8 mouse cellular contexts compared by ENCODE assay signal in the genomic region with DNA sequence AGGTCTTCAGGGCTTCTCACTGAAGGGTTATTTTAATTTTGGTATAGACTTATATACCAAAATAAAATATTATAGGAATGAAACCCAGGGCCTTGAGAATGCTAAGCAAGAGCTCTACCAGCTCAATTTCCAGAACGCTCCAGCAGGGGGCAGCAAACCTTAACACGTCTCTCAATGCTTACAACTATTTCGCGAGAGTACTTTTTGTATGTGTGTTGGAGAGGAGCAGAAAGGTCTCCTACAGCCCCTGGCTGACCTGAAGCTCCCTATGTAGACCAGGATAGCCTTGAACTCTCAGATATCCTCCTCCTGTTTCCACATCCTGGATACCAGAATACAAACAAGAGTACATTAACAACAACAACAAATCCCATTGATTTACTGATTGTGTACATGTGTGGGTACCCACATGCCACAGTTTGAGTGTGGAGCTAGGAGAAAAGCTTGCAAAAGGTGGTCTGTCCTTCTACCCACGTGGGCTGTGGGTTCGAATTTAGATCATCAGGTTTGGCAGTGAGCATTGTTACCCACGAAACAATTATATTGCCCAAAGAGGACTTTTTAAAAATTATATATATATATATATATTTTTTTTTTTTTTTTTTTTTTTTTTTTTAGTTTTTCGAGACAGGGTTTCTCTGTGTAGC. TPM values are rescaled to one million over a fixed set of nuclear protein-coding genes. Genes with fewer than 3 reads are reported as not detected.
DNase-seq lines count a peak whose midpoint lies in the region; ATAC-seq and TF ChIP-seq lines count a peak whose summit lies in the region.

No protein-coding gene starts in this region.

- peak; percentile 70 for TF ChIP-seq CTCF in kidney, adult 2 months (conservative IDR thresholded peaks at IDR 0.05; ENCODE audit: insufficient read depth, insufficient read length, low read depth, low read length)

- no peaks in the 10 kb centered on the region for H3K27me3 ChIP-seq in kidney, adult 2 months (replicated peaks; ENCODE audit: control insufficient read depth, insufficient read depth, low read length)
- no peaks in the 10 kb centered on the region for H3K27me3 ChIP-seq in kidney, embryonic 14.5 days (ENCODE audit: control insufficient read depth, insufficient read depth, low read length)
- H3K27me3 ChIP-seq in limb, embryonic 14.5 days (ENCODE audit: control insufficient read depth, insufficient read depth, low read length) = no peaks in the 10 kb centered on the region

- H3K4me2 ChIP-seq in kidney, embryonic 14.5 days (replicated peaks; ENCODE audit: low read depth, low read length) = no peak overlapping the region
- H3K4me2 ChIP-seq in limb, embryonic 14.5 days (replicated peaks; ENCODE audit: low read depth, low read length, severe bottlenecking) = no peak overlapping the region

- H3K4me1 ChIP-seq in kidney, adult 2 months (ENCODE audit: control insufficient read depth, insufficient read depth, low read length) = peaks cover 3% of the 10 kb centered on the region; the same call in 1 of the 2 replicates
- H3K4me1 ChIP-seq in kidney, embryonic 14.5 days (ENCODE audit: control insufficient read depth, insufficient read depth, low read length) = peaks cover 6% of the 10 kb centered on the region
- no peaks in the 10 kb centered on the region for H3K4me1 ChIP-seq in limb, embryonic 14.5 days (ENCODE audit: control insufficient read depth, insufficient read depth, low read length)

- H3K4me3 ChIP-seq in kidney, adult 2 months (ENCODE audit: insufficient read depth, low read depth, low read length) = no peak overlapping the region
- H3K4me3 ChIP-seq in kidney, embryonic 14.5 days (ENCODE audit: low read length) = no peak overlapping the region
- no peak overlapping the region for H3K4me3 ChIP-seq in limb, embryonic 14.5 days (replicated peaks; ENCODE audit: low read length)

- H3K27ac ChIP-seq in kidney, adult 2 months (ENCODE audit: insufficient read depth, low read depth, low read length) = no peak overlapping the region
- H3K27ac ChIP-seq in kidney, embryonic 14.5 days (ENCODE audit: low read depth, low read length) = no peak overlapping the region
- H3K27ac ChIP-seq in limb, embryonic 14.5 days (replicated peaks; ENCODE audit: low read depth, low read length) = no peak overlapping the region

- peak; percentile 83 for DNase-seq in kidney, adult 2 months
- peak; percentile 81 to 85 for DNase-seq in adrenal gland, adult 18-20 months (ENCODE audit: low spot score in 2 of 2)
- peak; percentile 81 for DNase-seq in embryo, embryonic 10 days (ENCODE audit: low spot score)
- peak; percentile 94 for DNase-seq in induced T-regulatory cell, adult 2 months (ENCODE audit: low read depth)
- DNase-seq in limb, embryonic 14.5 days (ENCODE audit: low spot score) = peak; percentile 91
- peak; percentile 94 for DNase-seq in retina, embryonic 14.5 days (ENCODE audit: low spot score)
- DNase-seq in urinary bladder, adult 2 months (ENCODE audit: low spot score) = peak; percentile 60

- ATAC-seq in kidney, embryonic 14.5 days (ENCODE audit: low FRiP score, low TSS enrichment) = no peak
- ATAC-seq in limb, embryonic 14.5 days (ENCODE audit: low FRiP score, low read depth) = no peak

- H3K9ac ChIP-seq in kidney, embryonic 14.5 days (ENCODE audit: low read depth, low read length) = no peak overlapping the region
- H3K9ac ChIP-seq in limb, embryonic 14.5 days (ENCODE audit: low read depth, low read length, severe bottlenecking) = no peak overlapping the region

- no peaks in the 10 kb centered on the region for H3K36me3 ChIP-seq in kidney, adult 2 months (ENCODE audit: control insufficient read depth, insufficient read depth, low read length)
- no peaks in the 10 kb centered on the region for H3K36me3 ChIP-seq in kidney, embryonic 14.5 days (ENCODE audit: control insufficient read depth, insufficient read depth, low read length)
- H3K36me3 ChIP-seq in limb, embryonic 14.5 days (ENCODE audit: control insufficient read depth, insufficient read depth, low read length) = no peaks in the 10 kb centered on the region

- no peak for TF ChIP-seq POLR2A in kidney, adult 2 months (IDR thresholded peaks at IDR 0.05; ENCODE audit: low read depth, low read length)
- TF ChIP-seq POLR2A in limb, embryonic 14.5 days (IDR thresholded peaks at IDR 0.05; ENCODE audit: borderline replicate concordance, extremely low read depth, insufficient read depth, insufficient read length) = no peak

- H3K9me3 ChIP-seq in kidney, embryonic 14.5 days (ENCODE audit: control insufficient read depth, low read length) = no peaks in the 10 kb centered on the region
- no peaks in the 10 kb centered on the region for H3K9me3 ChIP-seq in limb, embryonic 14.5 days (ENCODE audit: control insufficient read depth, low read length)

- WGBS in kidney, adult 2 months = 17% methylated on average over 7 of the region's 8 CpGs
- WGBS in kidney, embryonic 14.5 days = 19% methylated on average over 7 of the region's 8 CpGs
- 19% methylated on average over 7 of the region's 8 CpGs for WGBS in limb, embryonic 14.5 days

RNA-seq across cellular contexts. Expression of a gene that starts 4.9 kb away (rescaled TPM):
- polyA plus RNA-seq in kidney, adult 2 months (2012; rRNA removed) = 128 and 146 TPM in 2 replicates
- 187 and 196 TPM in 2 replicates for polyA plus RNA-seq in kidney, embryonic 14.5 days (2014; fragmentation: Nextera tagmentation; extraction: Ambion mirVana)
- 100 to 1,000 TPM; 235 to 284 TPM for total RNA-seq in adrenal gland, adult 18-20 months (2021)
- polyA plus RNA-seq in limb, embryonic 14.5 days (2012; rRNA removed) = 192 and 293 TPM in 2 replicates
- 150 and 162 TPM in 2 replicates for polyA plus RNA-seq in limb, embryonic 14.5 days (2014; fragmentation: Nextera tagmentation; extraction: Ambion mirVana)
- polyA plus RNA-seq in urinary bladder, adult 2 months (2012; rRNA removed) = 94.8 and 129 TPM in 2 replicates

RNA-seq across cellular contexts. Expression of a gene that starts 30.2 kb away (rescaled TPM):
- polyA plus RNA-seq in kidney, adult 2 months (2012; rRNA removed) = 1.7 and 3.2 TPM in 2 replicates
- 0.13 and 0.31 TPM in 2 replicates for polyA plus RNA-seq in kidney, embryonic 14.5 days (2014; fragmentation: Nextera tagmentation; extraction: Ambion mirVana)
- under 1 TPM; 0.51 to 0.56 TPM for total RNA-seq in adrenal gland, adult 18-20 months (2021)
- polyA plus RNA-seq in limb, embryonic 14.5 days (2012; rRNA removed) = 2.7 and 4.2 TPM in 2 replicates
- polyA plus RNA-seq in limb, embryonic 14.5 days (2014; fragmentation: Nextera tagmentation; extraction: Ambion mirVana) = 1.3 and 1.7 TPM in 2 replicates
- 6.4 and 7.1 TPM in 2 replicates for polyA plus RNA-seq in urinary bladder, adult 2 months (2012; rRNA removed)

RNA-seq across cellular contexts. Expression of a gene that starts 49.6 kb away (rescaled TPM):
- polyA plus RNA-seq in kidney, adult 2 months (2012; rRNA removed) = 0.29 and 0.33 TPM in 2 replicates
- 27.3 and 31.7 TPM in 2 replicates for polyA plus RNA-seq in kidney, embryonic 14.5 days (2014; fragmentation: Nextera tagmentation; extraction: Ambion mirVana)
- total RNA-seq in adrenal gland, adult 18-20 months (2021) = not detected
- polyA plus RNA-seq in limb, embryonic 14.5 days (2012; rRNA removed) = 41.5 and 51.3 TPM in 2 replicates
- polyA plus RNA-seq in limb, embryonic 14.5 days (2014; fragmentation: Nextera tagmentation; extraction: Ambion mirVana) = 20.3 and 22.1 TPM in 2 replicates
- 0.78 and 1.5 TPM in 2 replicates for polyA plus RNA-seq in urinary bladder, adult 2 months (2012; rRNA removed)
